Mouse (Mus musculus): ENCODE data around the gene Dennd1a.

GRCm38 (mm10) chr2:38176870-38177582, 110.2 kb downstream of the Dennd1a start:
- TF ChIP-seq POLR2A (IDR thresholded peaks at IDR 0.05; ENCODE audit: insufficient read depth, low read length) (no peak), CTCF (IDR thresholded peaks at IDR 0.05; ENCODE audit: low read depth, low read length) (no peak), EP300 (IDR thresholded peaks at IDR 0.05; ENCODE audit: insufficient read depth, low read depth, low read length) (no peak)

Measured in ES-Bruce4 (cell line).